Comparison of ENCODE assay signal across 8 mouse cellular contexts in genomic region chr17:27555075-27555511, GRCm38 (mm10). TPM values are rescaled to one million over a fixed set of nuclear protein-coding genes. Genes with fewer than 3 reads are reported as not detected.
DNase-seq lines count a peak whose midpoint lies in the region; ATAC-seq and TF ChIP-seq lines count a peak whose summit lies in the region.

No protein-coding gene starts in this region.

- peaks cover 9% of the 10 kb centered on the region; the same call in 1 of the 2 replicates for H3K27me3 ChIP-seq in hindbrain, embryonic 15.5 days
- no peaks in the 10 kb centered on the region for H3K27me3 ChIP-seq in liver, postnatal 0 days (ENCODE audit: insufficient read depth, low read length)

- no peak for ATAC-seq in hindbrain, embryonic 15.5 days (ENCODE audit: low FRiP score, low read depth)
- ATAC-seq in liver, postnatal 0 days, result peak; percentile 12

- H3K27ac ChIP-seq in hindbrain, embryonic 15.5 days (replicated peaks), result no peak overlapping the region
- H3K27ac ChIP-seq in liver, postnatal 0 days (ENCODE audit: low read depth), result peak overlapping the region; percentile 97

- H3K36me3 ChIP-seq in hindbrain, embryonic 15.5 days, result no peaks in the 10 kb centered on the region
- peaks cover 4% of the 10 kb centered on the region; the same call in 1 of the 2 replicates for H3K36me3 ChIP-seq in liver, postnatal 0 days (replicated peaks; ENCODE audit: insufficient read depth, low read length)

- peak overlapping the region; percentile 55 for H3K4me3 ChIP-seq in hindbrain, embryonic 15.5 days
- peak overlapping the region; percentile 78 for H3K4me3 ChIP-seq in liver, postnatal 0 days (ENCODE audit: low read depth, low read length)

- H3K9ac ChIP-seq in hindbrain, embryonic 15.5 days, result peak overlapping the region; percentile 5; the same call in 1 of the 2 replicates
- H3K9ac ChIP-seq in liver, postnatal 0 days (replicated peaks), result peak overlapping the region; percentile 90

- H3K4me2 ChIP-seq in hindbrain, embryonic 15.5 days, result peak overlapping the region; percentile 88
- peak overlapping the region; percentile 96 for H3K4me2 ChIP-seq in liver, postnatal 0 days (ENCODE audit: low read depth, low read length)

- peaks cover 36% of the 10 kb centered on the region for H3K4me1 ChIP-seq in hindbrain, embryonic 15.5 days (replicated peaks)
- peaks cover 54% of the 10 kb centered on the region for H3K4me1 ChIP-seq in liver, postnatal 0 days (ENCODE audit: insufficient read depth)

- no peak for TF ChIP-seq CTCF in liver, postnatal 0 days (IDR thresholded peaks at IDR 0.05; ENCODE audit: low read depth)

- under 1% methylated on average over 37 of the region's 39 CpGs for WGBS in hindbrain, embryonic 15.5 days
- WGBS in liver, postnatal 0 days (ENCODE audit: insufficient replicate concordance), result 1% methylated on average over 23 of the region's 39 CpGs

- H3K9me3 ChIP-seq in hindbrain, embryonic 15.5 days, result no peaks in the 10 kb centered on the region
- H3K9me3 ChIP-seq in liver, postnatal 0 days (ENCODE audit: low read length), result no peaks in the 10 kb centered on the region

- no peak for TF ChIP-seq EP300 in liver, postnatal 0 days (IDR thresholded peaks at IDR 0.05; ENCODE audit: low read depth)

- DNase-seq in embryo, embryonic 10 days (ENCODE audit: low spot score), result peak; percentile 90
- no peak for DNase-seq in embryo, embryonic 9.5 days (ENCODE audit: extremely low spot score)
- DNase-seq in embryo, embryonic 11 days, result peak; percentile 93
- DNase-seq in liver, postnatal 0 days, result peak; percentile 81
- peak; percentile 89 for DNase-seq in neural tube, embryonic 10.5 days (ENCODE audit: extremely low spot score, low spot score)
- peak; percentile 83 to 87 for DNase-seq in thymus, postnatal 36 days
- DNase-seq in layer of hippocampus, postnatal 14 days (ENCODE audit: low spot score in 2 of 2), result no peak

RNA-seq across cellular contexts. Expression of gene Hmga1, which starts 1.2 kb away (rescaled TPM):
- polyA plus RNA-seq in hindbrain, embryonic 15.5 days (2015; fragmentation: Nextera tagmentation; extraction: Ambion mirVana), result 134 and 149 TPM in 2 replicates
- polyA plus RNA-seq in liver, postnatal 0 days (2015; fragmentation: Nextera tagmentation; extraction: Ambion mirVana), result 64.0 and 64.9 TPM in 2 replicates
- total RNA-seq in layer of hippocampus, postnatal 14 days (2021), result 10 to 100 TPM; 31.3 to 32.7 TPM

RNA-seq across cellular contexts. Expression of gene AI413582, which starts 10.5 kb away (rescaled TPM):
- 67.4 and 71.9 TPM in 2 replicates for polyA plus RNA-seq in hindbrain, embryonic 15.5 days (2015; fragmentation: Nextera tagmentation; extraction: Ambion mirVana)
- polyA plus RNA-seq in liver, postnatal 0 days (2015; fragmentation: Nextera tagmentation; extraction: Ambion mirVana), result 15.0 and 16.7 TPM in 2 replicates
- total RNA-seq in layer of hippocampus, postnatal 14 days (2021), result 10 to 100 TPM; 65.6 to 65.9 TPM

RNA-seq across cellular contexts. Expression of gene Grm4, which starts 33.9 kb away (rescaled TPM):
- 8.7 TPM in 2 replicates for polyA plus RNA-seq in hindbrain, embryonic 15.5 days (2015; fragmentation: Nextera tagmentation; extraction: Ambion mirVana)
- polyA plus RNA-seq in liver, postnatal 0 days (2015; fragmentation: Nextera tagmentation; extraction: Ambion mirVana), result not detected in 2 replicates
- 10 to 100 TPM; 10.7 to 19.3 TPM for total RNA-seq in layer of hippocampus, postnatal 14 days (2021)

Comparison
In these comparisons a context has a peak if more than half of its experiments do, and no peak if none do; other contexts are left out.
1. DNase-seq: peak in embryo, embryonic 10 days (single experiment), embryo, embryonic 11 days (single experiment), liver, postnatal 0 days (single experiment), neural tube, embryonic 10.5 days (single experiment) and thymus, postnatal 36 days (2 of 2); none in embryo, embryonic 9.5 days (single experiment) and layer of hippocampus, postnatal 14 days (0 of 2).